Mouse (Mus musculus) limb, embryonic 12.5 days (tissue): Measurements from ENCODE around the gene Rtn4rl2. TPM values are rescaled to one million over a fixed set of nuclear protein-coding genes. Genes with fewer than 3 reads are reported as not detected.

ENCODE experiments used
- ATAC-seq: fragments of 200-750 bp; cut with Nextera tagmentation; 2 replicates; pipeline ENCODE4 v1.8.0; 2017; ENCODE audit warnings: low read depth, moderate TSS enrichment; ENCODE audit not compliant: insufficient number of reproducible peaks, insufficient read depth, low FRiP score, low TSS enrichment
- H3K27ac ChIP-seq: fragments of 300-500 bp; sonication (generic); 2 replicates; pipeline ENCODE4 v1.5.1; 2016; ENCODE audit warnings: mild to moderate bottlenecking, moderate library complexity
- H3K27me3 ChIP-seq: fragments of 300-500 bp; sonication (generic); 2 replicates; pipeline ENCODE4 v1.6.1; 2016; ENCODE audit warnings: mild to moderate bottlenecking, moderate library complexity
- H3K36me3 ChIP-seq: fragments of 300-500 bp; sonication (generic); 2 replicates; pipeline ENCODE4 v1.6.1; 2016; ENCODE audit warnings: mild to moderate bottlenecking, moderate library complexity
- H3K4me1 ChIP-seq: fragments of 300-500 bp; sonication (generic); replicated peaks from 2 replicates; pipeline ENCODE4 v1.6.1; 2016
- H3K4me2 ChIP-seq: fragments of 300-500 bp; sonication (generic); 2 replicates; pipeline ENCODE4 v1.6.1; 2016; ENCODE audit warnings: mild to moderate bottlenecking, moderate library complexity
- H3K4me3 ChIP-seq: fragments of 300-500 bp; sonication (generic); replicated peaks from 2 replicates; pipeline ENCODE4 v1.5.1; 2016; ENCODE audit warnings: mild to moderate bottlenecking
- H3K9ac ChIP-seq: fragments of 300-500 bp; sonication (generic); replicated peaks from 2 replicates; pipeline ENCODE4 v1.6.1; 2016; ENCODE audit warnings: mild to moderate bottlenecking, moderate library complexity
- H3K9me3 ChIP-seq: fragments of 300-500 bp; sonication (generic); 2 replicates; pipeline ENCODE4 v1.6.1; 2016; ENCODE audit warnings: mild to moderate bottlenecking, moderate library complexity
- WGBS: fragments of 180-500 bp; shearing (Covaris S2); methylation state at CpG from one replicate; pipeline ENCODE4 v1.1.7; 2016; 5-methylcytosine and 5-hydroxymethylcytosine counted together
- polyA plus RNA-seq: library from polyadenylated mRNA; unstranded; fragments of >200 nt; fragmentation: Nextera tagmentation; extraction: Ambion mirVana; gene quantifications from 2 replicates; pipeline ENCODE4 v1.2.1, GENCODE M21; 2016

Rtn4rl2 gene
- polyA plus RNA-seq, 1 experiment from 2014 or later, result 0.84 TPM

DNA sequence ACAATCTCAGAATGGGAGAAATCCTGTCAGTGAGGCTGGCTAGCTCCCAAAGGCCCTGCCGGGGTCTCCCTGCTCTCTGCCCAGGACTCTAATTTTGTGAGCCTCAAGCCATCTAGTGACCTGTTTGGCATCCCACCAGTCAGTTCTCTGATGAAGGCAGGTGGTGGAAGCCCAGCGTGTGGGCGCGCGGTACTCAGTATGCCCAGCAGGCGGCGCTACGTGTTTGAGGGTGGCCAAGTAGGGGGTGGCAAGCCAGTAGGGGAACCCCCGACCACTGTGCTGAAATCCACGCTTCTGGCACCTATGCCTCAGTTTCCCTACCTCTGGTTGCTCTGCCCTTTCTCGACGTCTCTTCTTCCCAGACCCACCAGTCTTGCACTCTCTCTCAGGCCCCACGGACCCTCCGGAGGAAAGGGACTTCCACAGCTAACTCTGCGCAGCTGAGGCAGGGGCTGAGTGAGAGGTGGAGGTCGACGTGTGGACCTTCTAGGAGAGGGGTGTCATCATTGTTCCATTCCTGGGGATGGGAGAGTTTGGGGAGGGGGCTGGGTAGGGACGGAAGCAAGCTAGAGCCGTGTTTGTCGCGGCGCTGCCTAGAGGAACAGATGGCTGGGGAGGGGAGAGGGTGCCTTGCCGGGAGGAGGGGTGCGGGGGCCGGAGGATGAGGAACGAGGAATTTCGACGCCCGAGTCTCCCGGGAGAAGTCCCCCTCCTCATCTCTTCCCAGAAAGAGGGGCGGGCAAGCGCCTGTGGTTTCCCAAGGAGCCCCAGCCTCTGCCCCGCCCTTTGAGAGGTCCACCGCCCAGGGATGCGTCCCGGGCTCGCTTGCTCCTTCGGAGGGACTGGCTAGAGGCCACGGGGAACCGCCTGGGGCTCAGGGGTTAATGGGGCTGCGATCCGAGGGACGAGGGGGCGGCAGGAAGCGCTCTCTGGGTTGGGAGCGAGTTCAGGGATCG, 20.6 kb downstream of the Rtn4rl2 start:
- Histone ChIP-seq H3K9me3 (peaks cover 2% of the 10 kb centered on the region; the same call in 1 of the 2 replicates), H3K4me2 (peak overlapping the region; percentile 70), H3K9ac (peak overlapping the region; percentile 44; the same call in 1 of the 2 replicates), H3K27me3 (peaks cover 62% of the 10 kb centered on the region), H3K4me3 (peak overlapping the region; percentile 40), H3K36me3 (peaks cover 28% of the 10 kb centered on the region), H3K4me1 (peaks cover 10% of the 10 kb centered on the region), H3K27ac (no peak overlapping the region)
- ATAC-seq, result peak; percentile 16; the same call in 1 of the 2 replicates
- WGBS, result under 1% methylated on average over 46 of the region's 47 CpGs

DNA sequence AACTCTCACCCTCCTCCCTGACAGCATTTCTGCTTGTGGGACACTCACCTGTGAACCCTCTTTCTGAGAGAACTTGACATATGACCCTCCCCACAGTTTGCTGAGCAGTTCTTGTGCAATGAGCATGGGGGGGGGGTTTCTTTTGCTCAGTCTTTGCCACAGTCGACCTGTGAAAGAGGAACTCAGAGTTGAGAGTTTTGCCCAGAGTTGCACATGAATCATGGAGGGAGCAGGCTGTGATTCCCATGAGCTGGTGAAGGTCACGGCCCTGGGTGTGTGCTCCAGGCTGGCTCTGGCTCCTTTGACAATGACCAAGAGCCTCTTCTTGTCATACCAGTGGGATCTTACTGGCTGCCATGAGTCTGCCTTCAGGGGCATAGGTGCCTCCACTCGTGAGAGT, 24.3 kb downstream of the Rtn4rl2 start:
- peaks cover 10% of the 10 kb centered on the region for H3K4me1 ChIP-seq
- no peak overlapping the region for H3K9ac ChIP-seq
- H3K36me3 ChIP-seq, result peaks cover 62% of the 10 kb centered on the region
- ATAC-seq, result no peak
- peaks cover 26% of the 10 kb centered on the region for H3K27me3 ChIP-seq
- no peaks in the 10 kb centered on the region for H3K9me3 ChIP-seq
- 80% methylated on average over 3 of the region's 3 CpGs for WGBS
- H3K4me3 ChIP-seq, result no peak overlapping the region
- no peak overlapping the region for H3K4me2 ChIP-seq
- H3K27ac ChIP-seq, result no peak overlapping the region

DNA sequence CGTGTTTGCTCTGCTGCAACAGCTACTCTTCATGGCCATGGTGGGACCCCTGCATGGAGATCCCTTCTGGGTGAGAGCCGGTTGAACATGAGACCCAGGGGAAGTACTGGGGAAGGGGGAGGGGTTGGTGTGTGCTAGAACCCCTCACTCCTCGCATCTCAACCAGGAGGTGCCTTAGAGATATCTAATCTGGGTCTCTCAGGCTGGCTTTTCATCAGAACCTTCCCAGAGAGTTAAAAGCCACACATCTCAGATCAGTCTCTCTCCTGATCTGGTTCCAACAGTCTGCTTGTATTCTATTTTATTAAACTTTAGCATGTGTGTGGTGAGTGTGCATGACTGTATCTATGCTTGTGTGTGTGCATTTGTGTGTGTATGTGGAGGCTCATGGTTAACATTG, 25.1 kb downstream of the Rtn4rl2 start:
- H3K4me3 ChIP-seq, result no peak overlapping the region
- H3K27me3 ChIP-seq, result peaks cover 18% of the 10 kb centered on the region
- H3K4me2 ChIP-seq, result no peak overlapping the region
- ATAC-seq, result no peak
- 68% methylated on average over 3 of the region's 3 CpGs for WGBS
- no peaks in the 10 kb centered on the region for H3K9me3 ChIP-seq
- H3K27ac ChIP-seq, result no peak overlapping the region
- no peak overlapping the region for H3K9ac ChIP-seq
- H3K4me1 ChIP-seq, result peaks cover 8% of the 10 kb centered on the region
- H3K36me3 ChIP-seq, result peaks cover 70% of the 10 kb centered on the region

DNA sequence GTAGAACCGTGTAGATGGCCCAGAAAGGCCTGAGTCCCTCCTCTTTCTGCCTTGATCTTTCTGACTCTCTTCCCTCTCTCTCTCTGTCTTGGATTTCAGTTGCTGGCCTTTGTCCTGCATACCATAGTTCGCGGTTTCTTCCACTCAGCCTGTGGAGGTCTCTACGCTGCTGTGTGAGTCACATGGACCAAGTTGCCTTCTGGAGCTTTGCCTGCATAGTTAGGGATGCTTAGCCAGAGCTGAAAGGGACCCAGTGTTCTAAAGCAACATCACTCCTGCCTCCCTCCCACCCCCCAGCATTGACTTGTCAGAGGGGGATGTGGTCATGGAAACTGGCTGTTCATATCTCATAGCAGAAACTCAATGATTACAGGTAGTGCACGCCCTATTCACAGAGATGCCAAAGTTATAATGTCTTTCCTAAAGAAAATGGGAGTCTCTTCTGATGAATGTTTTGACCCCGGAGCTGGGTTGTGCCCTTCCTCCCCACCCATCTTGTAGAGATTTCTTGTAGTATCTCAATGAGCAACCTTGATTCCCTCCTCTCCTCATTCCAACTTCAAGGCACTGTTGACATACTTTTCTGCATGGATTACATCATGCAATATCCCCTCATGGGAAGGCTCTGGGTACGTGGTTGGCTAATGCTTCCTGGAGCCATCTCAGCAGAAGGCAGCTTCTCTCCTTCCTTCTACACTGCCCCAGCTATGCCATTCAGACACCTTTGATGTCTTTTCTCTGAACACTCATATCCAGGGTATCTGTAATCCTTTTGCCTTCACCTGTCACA, 26.3 kb downstream of the Rtn4rl2 start:
- no peak for ATAC-seq
- Histone ChIP-seq H3K27me3 (peaks cover 5% of the 10 kb centered on the region), H3K4me2 (no peak overlapping the region), H3K9ac (no peak overlapping the region), H3K36me3 (peaks cover 79% of the 10 kb centered on the region), H3K4me3 (no peak overlapping the region), H3K4me1 (no peaks in the 10 kb centered on the region), H3K27ac (no peak overlapping the region), H3K9me3 (no peaks in the 10 kb centered on the region)
- 91% methylated on average over 7 of the region's 7 CpGs for WGBS

DNA sequence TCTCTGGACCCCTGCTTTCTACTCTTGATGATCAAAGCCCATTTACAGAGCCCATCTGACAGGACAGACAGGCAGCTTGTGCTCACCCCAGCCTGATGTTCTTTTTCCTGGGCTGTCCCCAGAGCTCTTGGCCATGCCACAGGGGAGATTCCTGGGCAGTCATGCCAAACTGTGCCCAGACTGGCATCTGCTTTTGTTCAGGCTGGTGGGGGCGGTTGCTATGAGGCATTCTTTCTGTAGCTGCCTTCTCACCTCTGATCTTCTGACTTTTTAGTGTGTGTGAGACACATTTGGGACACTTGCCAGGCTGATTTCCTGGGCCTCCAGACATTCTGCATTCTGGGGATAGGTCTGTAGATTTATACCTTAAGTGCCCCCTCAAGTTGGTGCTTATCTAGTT, 28.0 kb downstream of the Rtn4rl2 start:
- WGBS, result 96% methylated on average over 1 of the region's 1 CpGs
- Histone ChIP-seq H3K27me3 (no peaks in the 10 kb centered on the region), H3K27ac (no peak overlapping the region), H3K36me3 (peaks cover 94% of the 10 kb centered on the region), H3K4me3 (no peak overlapping the region), H3K4me1 (no peaks in the 10 kb centered on the region), H3K9ac (no peak overlapping the region), H3K4me2 (no peak overlapping the region), H3K9me3 (no peaks in the 10 kb centered on the region)
- ATAC-seq, result no peak

DNA sequence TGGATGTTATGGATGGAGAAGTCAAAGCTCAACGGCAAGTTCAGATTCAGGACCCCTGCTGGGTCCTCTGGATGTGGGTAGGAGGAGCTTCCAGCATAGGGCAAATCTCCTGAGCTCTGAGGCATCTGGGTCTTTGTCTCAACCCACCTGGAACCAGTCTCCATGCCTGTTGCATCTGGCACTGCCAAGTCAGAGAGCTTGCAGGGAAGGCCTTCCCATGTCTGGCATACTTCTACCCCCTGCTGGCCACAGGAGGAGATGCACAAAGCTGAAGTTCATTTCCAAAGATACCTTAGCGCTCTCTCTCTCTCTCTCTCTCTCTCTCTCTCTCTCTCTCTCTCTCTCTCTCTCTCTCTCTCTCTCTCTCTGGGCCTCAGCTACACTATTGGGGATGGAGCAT, 30.8 kb downstream of the Rtn4rl2 start:
- no peaks in the 10 kb centered on the region for H3K9me3 ChIP-seq
- no peak overlapping the region for H3K4me3 ChIP-seq
- peaks cover 5% of the 10 kb centered on the region for H3K4me1 ChIP-seq
- H3K36me3 ChIP-seq, result peaks cover 93% of the 10 kb centered on the region
- H3K9ac ChIP-seq, result no peak overlapping the region
- ATAC-seq, result no peak
- no peak overlapping the region for H3K4me2 ChIP-seq
- 61% methylated on average over 2 of the region's 2 CpGs for WGBS
- no peaks in the 10 kb centered on the region for H3K27me3 ChIP-seq
- H3K27ac ChIP-seq, result no peak overlapping the region

DNA sequence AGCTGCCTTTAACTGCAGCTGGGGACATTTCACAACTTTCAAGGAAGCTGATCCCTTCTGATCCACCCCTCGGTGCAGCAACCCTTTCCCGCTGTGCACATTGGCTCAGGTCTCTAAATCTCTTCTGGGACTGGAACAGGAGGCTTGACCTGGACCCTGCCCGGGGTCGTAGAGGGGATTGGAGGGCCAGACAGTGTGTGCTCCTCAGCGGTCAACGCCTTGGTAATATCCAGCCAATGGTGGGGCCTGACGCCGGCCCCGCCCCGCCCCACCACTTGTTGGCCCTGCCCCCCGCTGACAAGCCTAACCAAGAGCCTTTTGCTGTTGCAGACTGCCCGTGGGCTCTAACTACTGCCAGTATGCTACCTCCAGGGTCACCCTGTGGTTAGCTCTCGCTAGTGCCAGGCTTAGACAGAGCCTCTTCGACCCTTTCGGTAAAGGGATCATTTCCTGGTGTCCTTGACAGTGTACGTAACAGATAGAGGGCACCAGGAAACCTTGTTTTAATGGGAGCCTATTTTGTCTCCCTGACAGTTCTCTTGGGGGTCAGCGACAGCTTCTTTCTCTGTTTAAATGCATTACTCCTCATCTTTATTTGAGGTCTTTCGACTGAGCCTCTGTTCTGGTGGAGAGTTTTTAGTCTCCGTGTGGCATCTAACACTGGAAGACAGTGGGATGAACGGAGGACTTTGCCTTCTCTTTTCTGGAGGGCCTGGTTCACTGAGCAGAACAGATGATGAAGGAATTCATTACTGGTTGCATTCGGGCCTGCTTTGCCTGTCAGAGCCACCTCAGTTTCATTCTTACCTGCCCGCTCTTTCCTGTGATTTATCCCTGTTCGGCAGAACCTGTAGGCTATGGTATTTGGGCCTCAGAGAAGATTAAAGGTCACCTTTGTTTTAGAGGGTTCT, 35.1 kb downstream of the Rtn4rl2 start:
- no peak overlapping the region for H3K4me3 ChIP-seq
- WGBS, result 34% methylated on average over 23 of the region's 23 CpGs

DNA sequence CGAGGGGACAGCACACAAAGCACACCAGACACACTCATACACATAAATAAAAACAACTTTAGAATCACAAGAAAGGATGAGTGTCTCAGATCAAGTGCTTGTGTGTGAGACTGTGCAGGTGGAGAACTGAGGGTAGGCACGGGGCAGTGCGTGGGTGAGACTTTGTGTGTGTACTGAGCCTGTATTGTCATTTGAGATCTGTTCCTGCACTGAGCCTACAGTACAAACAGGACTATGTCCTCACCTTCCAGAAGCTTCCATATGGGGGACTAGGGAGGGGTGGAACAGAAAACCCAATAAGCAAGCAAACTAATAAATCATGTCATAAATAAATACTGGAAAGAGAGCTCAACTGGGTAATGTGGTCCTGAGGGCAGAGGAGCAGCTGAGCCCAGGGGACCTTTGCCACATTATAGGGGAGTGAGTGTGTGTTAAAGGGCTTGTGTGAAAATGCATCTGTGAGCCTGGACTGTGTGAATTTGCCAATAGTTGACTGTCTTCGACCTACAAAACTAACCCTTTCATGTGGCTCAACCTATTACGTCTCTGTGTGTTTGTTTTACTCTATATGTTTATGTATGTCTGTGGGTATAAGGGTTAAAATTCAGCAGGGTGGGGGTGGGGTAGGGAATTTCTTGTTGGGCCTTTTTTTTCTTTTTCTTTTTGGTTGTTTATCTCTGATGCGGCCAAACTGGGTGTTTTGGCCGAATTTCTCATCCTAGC, 35.9 kb downstream of the Rtn4rl2 start:
- Histone ChIP-seq H3K27me3 (no peaks in the 10 kb centered on the region), H3K9ac (0 out of 2 replicates have a peak overlapping the region, but pooled peaks have one; percentile 4), H3K4me1 (peaks cover 11% of the 10 kb centered on the region), H3K27ac (no peak overlapping the region), H3K4me2 (peak overlapping the region; percentile 23; the same call in 1 of the 2 replicates), H3K9me3 (no peaks in the 10 kb centered on the region), H3K36me3 (peaks cover 93% of the 10 kb centered on the region), H3K4me3 (no peak overlapping the region)
- 58% methylated on average over 7 of the region's 7 CpGs for WGBS
- ATAC-seq, result no peak; the same call in 1 of the 2 replicates

More for the DNA sequence above, 35.1 kb downstream of the Rtn4rl2 start:
- Histone ChIP-seq H3K4me1 (peaks cover 11% of the 10 kb centered on the region), H3K27me3 (no peaks in the 10 kb centered on the region), H3K9ac (0 out of 2 replicates have a peak overlapping the region, but pooled peaks have one; percentile 4), H3K27ac (no peak overlapping the region), H3K36me3 (peaks cover 91% of the 10 kb centered on the region), H3K9me3 (no peaks in the 10 kb centered on the region), H3K4me2 (peak overlapping the region; percentile 23; the same call in 1 of the 2 replicates)
- ATAC-seq, result no peak; the same call in 1 of the 2 replicates

DNA sequence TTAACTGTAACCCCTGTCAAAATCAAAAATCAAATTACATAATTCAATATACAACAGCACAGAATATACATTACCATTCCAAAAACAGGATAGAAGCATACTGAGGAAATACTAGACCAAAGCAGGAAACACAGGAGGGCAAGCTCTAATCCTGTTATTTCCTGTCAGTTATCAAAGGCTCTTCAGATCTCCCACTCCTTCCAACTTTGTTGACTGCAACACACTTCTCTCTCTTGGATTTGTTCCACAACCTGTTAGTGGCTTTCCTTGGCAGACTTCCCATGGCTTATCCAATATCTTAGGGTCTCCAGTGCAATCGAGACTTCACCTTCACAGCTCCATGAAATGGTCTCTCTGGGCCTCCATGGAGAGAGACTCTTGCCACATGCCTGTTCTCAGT, 41.3 kb downstream of the Rtn4rl2 start:
- H3K9ac ChIP-seq, result no peak overlapping the region
- H3K4me1 ChIP-seq, result peaks cover 16% of the 10 kb centered on the region
- no peaks in the 10 kb centered on the region for H3K9me3 ChIP-seq
- H3K27me3 ChIP-seq, result no peaks in the 10 kb centered on the region
- no peak overlapping the region for H3K27ac ChIP-seq
- H3K4me2 ChIP-seq, result no peak overlapping the region
- peaks cover 57% of the 10 kb centered on the region for H3K36me3 ChIP-seq
- ATAC-seq, result no peak
- 73% methylated on average over 1 of the region's 1 CpGs for WGBS
- H3K4me3 ChIP-seq, result no peak overlapping the region

DNA sequence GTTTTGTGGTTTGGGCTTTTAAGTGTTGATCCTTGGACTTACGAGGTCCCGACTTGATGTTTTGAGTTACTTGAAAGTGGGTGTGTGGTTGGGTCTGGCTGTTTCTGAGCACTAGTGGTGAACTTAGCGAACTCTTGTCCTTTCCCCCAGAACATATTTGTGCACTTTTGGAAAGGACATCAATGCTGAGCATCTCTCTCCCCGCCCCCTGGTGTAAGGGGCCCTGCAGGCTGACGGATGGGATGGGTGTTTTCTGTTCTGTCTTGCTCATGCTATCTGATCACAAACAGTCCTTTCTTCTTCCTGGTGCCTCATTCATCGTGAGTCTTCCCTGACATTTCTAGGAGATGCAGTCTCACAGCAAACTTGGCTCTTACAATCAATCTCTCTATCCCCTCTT, 42.9 kb downstream of the Rtn4rl2 start:
- Histone ChIP-seq H3K36me3 (peaks cover 42% of the 10 kb centered on the region; the same call in 1 of the 2 replicates), H3K9ac (no peak overlapping the region)
- WGBS, result 86% methylated on average over 6 of the region's 6 CpGs

More for the DNA sequence above, 42.9 kb downstream of the Rtn4rl2 start:
- Histone ChIP-seq H3K4me3 (no peak overlapping the region), H3K4me1 (peaks cover 23% of the 10 kb centered on the region), H3K9me3 (no peaks in the 10 kb centered on the region), H3K4me2 (no peak overlapping the region), H3K27me3 (peaks cover 1% of the 10 kb centered on the region; the same call in 1 of the 2 replicates), H3K27ac (no peak overlapping the region)
- ATAC-seq, result no peak
